Mouse (Mus musculus): ENCODE data around the gene Tep1. TPM values are rescaled to one million over a fixed set of nuclear protein-coding genes. Genes with fewer than 3 reads are reported as not detected.
A peak's percentile ranks its signal among the peaks of the same experiment; 100 is the strongest.

Tep1 gene
- polyA plus RNA-seq, 1 experiment from 2014 or later = 5.3 TPM

- Histone ChIP-seq H3K4me2 (peak overlapping the region; percentile 66), H3K36me3 (peaks cover 27% of the 10 kb centered on the region), H3K27me3 (no peaks in the 10 kb centered on the region), H3K4me3 (peak overlapping the region; percentile 84), H3K27ac (peak overlapping the region; percentile 68), H3K9me3 (peaks cover 3% of the 10 kb centered on the region; the same call in 1 of the 2 replicates), H3K9ac (peak overlapping the region; percentile 82), H3K4me1 (peaks cover 9% of the 10 kb centered on the region)
- no peak for ATAC-seq (ENCODE audit: insufficient number of reproducible peaks, insufficient read depth, low FRiP score, low TSS enrichment, low read depth)
- 26% methylated on average over 16 of the region's 16 CpGs for WGBS
These were observed 85.7 kb downstream of the Tep1 start for GRCm38 (mm10) chr14:50784391-50785250.

GRCm38 (mm10) chr14:50782166-50782565 lies 88.2 kb downstream of the Tep1 start:
- WGBS = 95% methylated on average over 3 of the region's 3 CpGs
- ATAC-seq (ENCODE audit: insufficient number of reproducible peaks, insufficient read depth, low FRiP score, low TSS enrichment, low read depth) = no peak
- Histone ChIP-seq H3K9me3 (peaks cover 3% of the 10 kb centered on the region; the same call in 1 of the 2 replicates), H3K4me1 (peaks cover 9% of the 10 kb centered on the region), H3K36me3 (peaks cover 38% of the 10 kb centered on the region), H3K27ac (no peak overlapping the region), H3K4me2 (no peak overlapping the region), H3K4me3 (no peak overlapping the region), H3K9ac (no peak overlapping the region), H3K27me3 (no peaks in the 10 kb centered on the region)

Other genes starting within 250 kb of the Tep1 start
- 0.32 and 0.63 TPM in 2 replicates for gene Olfr745, start 231.2 kb downstream of the Tep1 start, polyA plus RNA-seq (2015; fragmentation: Nextera tagmentation; extraction: Ambion mirVana)
- gene Olfr746, start 223.5 kb downstream of the Tep1 start, polyA plus RNA-seq (2015; fragmentation: Nextera tagmentation; extraction: Ambion mirVana) = not detected in 2 replicates
- not detected in 2 replicates for gene Olfr747, start 177.4 kb downstream of the Tep1 start, polyA plus RNA-seq (2015; fragmentation: Nextera tagmentation; extraction: Ambion mirVana)
- not detected in 2 replicates for gene Olfr748, start 163.2 kb downstream of the Tep1 start, polyA plus RNA-seq (2015; fragmentation: Nextera tagmentation; extraction: Ambion mirVana)
- not detected in 2 replicates for gene Olfr749, start 125.5 kb downstream of the Tep1 start, polyA plus RNA-seq (2015; fragmentation: Nextera tagmentation; extraction: Ambion mirVana)
- 87.1 and 89.4 TPM in 2 replicates for gene Ttc5, start 85.0 kb downstream of the Tep1 start, polyA plus RNA-seq (2015; fragmentation: Nextera tagmentation; extraction: Ambion mirVana)
- gene Ccnb1ip1, start 62.8 kb downstream of the Tep1 start, polyA plus RNA-seq (2015; fragmentation: Nextera tagmentation; extraction: Ambion mirVana) = not detected in 2 replicates
- gene Parp2, start 62.7 kb downstream of the Tep1 start, polyA plus RNA-seq (2015; fragmentation: Nextera tagmentation; extraction: Ambion mirVana) = 72.4 and 78.7 TPM in 2 replicates
- gene Klhl33, start 26.9 kb upstream of the Tep1 start, polyA plus RNA-seq (2015; fragmentation: Nextera tagmentation; extraction: Ambion mirVana) = 0.37 and 0.50 TPM in 2 replicates
- gene Osgep, start 54.3 kb upstream of the Tep1 start, polyA plus RNA-seq (2015; fragmentation: Nextera tagmentation; extraction: Ambion mirVana) = 182 and 189 TPM in 2 replicates
- 263 and 305 TPM in 2 replicates for gene Apex1, start 54.4 kb upstream of the Tep1 start, polyA plus RNA-seq (2015; fragmentation: Nextera tagmentation; extraction: Ambion mirVana)
- 55.6 and 56.9 TPM in 2 replicates for gene Pip4p1, start 60.3 kb upstream of the Tep1 start, polyA plus RNA-seq (2015; fragmentation: Nextera tagmentation; extraction: Ambion mirVana)
- 49.3 and 49.7 TPM in 2 replicates for gene Pnp, start 60.5 kb upstream of the Tep1 start, polyA plus RNA-seq (2015; fragmentation: Nextera tagmentation; extraction: Ambion mirVana)
- gene Gm49342, start 74.0 kb upstream of the Tep1 start, polyA plus RNA-seq (2015; fragmentation: Nextera tagmentation; extraction: Ambion mirVana) = 3.1 TPM in 1 of 2 replicates, not detected in the other
- 0.39 and 0.65 TPM in 2 replicates for gene Pnp2, start 85.4 kb upstream of the Tep1 start, polyA plus RNA-seq (2015; fragmentation: Nextera tagmentation; extraction: Ambion mirVana)
- gene Rnase10, start 137.2 kb upstream of the Tep1 start, polyA plus RNA-seq (2015; fragmentation: Nextera tagmentation; extraction: Ambion mirVana) = 0.18 and 0.29 TPM in 2 replicates
- gene Rnase9, start 171.3 kb upstream of the Tep1 start, polyA plus RNA-seq (2015; fragmentation: Nextera tagmentation; extraction: Ambion mirVana) = not detected in 2 replicates
- not detected in 2 replicates for gene Rnase11, start 179.6 kb upstream of the Tep1 start, polyA plus RNA-seq (2015; fragmentation: Nextera tagmentation; extraction: Ambion mirVana)
- gene Rnase12, start 187.1 kb upstream of the Tep1 start, polyA plus RNA-seq (2015; fragmentation: Nextera tagmentation; extraction: Ambion mirVana) = not detected in 2 replicates
- not detected in 2 replicates for gene Olfr750, start 203.9 kb upstream of the Tep1 start, polyA plus RNA-seq (2015; fragmentation: Nextera tagmentation; extraction: Ambion mirVana)
- gene Rnase4, start 220.5 kb upstream of the Tep1 start, polyA plus RNA-seq (2015; fragmentation: Nextera tagmentation; extraction: Ambion mirVana) = 27.4 and 27.6 TPM in 2 replicates
- gene Ang, start 220.6 kb upstream of the Tep1 start, polyA plus RNA-seq (2015; fragmentation: Nextera tagmentation; extraction: Ambion mirVana) = 4.6 and 5.7 TPM in 2 replicates
- not detected in 2 replicates for gene Eddm3b, start 243.9 kb upstream of the Tep1 start, polyA plus RNA-seq (2015; fragmentation: Nextera tagmentation; extraction: Ambion mirVana)

Data from embryonic facial prominence, embryonic 13.5 days (tissue).